Mouse (Mus musculus): ENCODE data around the gene Zfand5. TPM values are rescaled to one million over a fixed set of nuclear protein-coding genes. Genes with fewer than 3 reads are reported as not detected.

Zfand5 gene
- 54.6 and 59.3 TPM in 2 replicates for polyA plus RNA-seq (2015; fragmentation: Nextera tagmentation; extraction: Ambion mirVana)

GRCm38 (mm10) chr19:21271741-21272654 lies at the start of gene Zfand5:
Zfand5 (plus strand) TSS chr19:21272278.

Other genes starting within 250 kb of the Zfand5 start
- gene Gda, start 201.2 kb downstream of the Zfand5 start, polyA plus RNA-seq (2015; fragmentation: Nextera tagmentation; extraction: Ambion mirVana) = 7.8 and 10.0 TPM in 2 replicates